8 mouse cellular contexts compared by ENCODE assay signal in genomic region chr4:63744693-63745171, GRCm38 (mm10). TPM values are rescaled to one million over a fixed set of nuclear protein-coding genes. Genes with fewer than 3 reads are reported as not detected.
A peak's percentile ranks its signal among the peaks of the same experiment; 100 is the strongest.
DNase-seq lines count a peak whose midpoint lies in the region; ATAC-seq lines count a peak whose summit lies in the region.

Tnfsf15 (minus strand) TSS chr4:63745113.

- intact Hi-C loops in heart, postnatal 10 days (cut with DNase I): no loop called here

- H3K9me3 ChIP-seq in limb, embryonic 10.5 days (replicated peaks): no peaks in the 10 kb centered on the region

- DNase-seq in layer of hippocampus, postnatal 14 days (ENCODE audit: low spot score in 2 of 2): peak; percentile 5 to 6
- DNase-seq in layer of hippocampus, adult 8-10 months (ENCODE audit: low spot score in 2 of 2): no peak
- DNase-seq in cerebellum, postnatal 25 days: peak; percentile 89 to 94
- DNase-seq in heart, postnatal 10 days: peak; percentile 71 to 83
- DNase-seq in limb, embryonic 10.5 days (ENCODE audit: low spot score): no peak
- DNase-seq in ovary, postnatal 14 days (ENCODE audit: low spot score): peak; percentile 36
- no peak for DNase-seq in spleen, postnatal 4 days (ENCODE audit: low spot score in 2 of 2)

- no peaks in the 10 kb centered on the region for H3K36me3 ChIP-seq in limb, embryonic 10.5 days

- peaks cover 26% of the 10 kb centered on the region for H3K4me1 ChIP-seq in limb, embryonic 10.5 days

- peak within 1 kb of the TSS; percentile 53; the same call in 1 of the 2 replicates for H3K27ac ChIP-seq in limb, embryonic 10.5 days

- 56% methylated on average over 8 of the region's 8 CpGs for WGBS in limb, embryonic 10.5 days

- no peaks in the 10 kb centered on the region for H3K27me3 ChIP-seq in limb, embryonic 10.5 days (ENCODE audit: low read depth, poor library complexity, severe bottlenecking)

- ATAC-seq in frontal cortex, adult (ENCODE audit: low TSS enrichment): no peak

- no peak within 1 kb of the TSS for H3K4me3 ChIP-seq in limb, embryonic 10.5 days

RNA-seq across cellular contexts. Expression of gene Tnfsf15, which starts in this region (rescaled TPM):
- total RNA-seq in layer of hippocampus, postnatal 14 days (2021): not detected
- not detected for total RNA-seq in layer of hippocampus, adult 8-10 months (2022)
- not detected for total RNA-seq in heart, postnatal 10 days (2021)
- polyA plus RNA-seq in limb, embryonic 10.5 days (2016; fragmentation: Nextera tagmentation; extraction: Ambion mirVana): not detected in 2 replicates

Comparison
In these comparisons a context has a peak if more than half of its experiments do, and no peak if none do; other contexts are left out.
1. Peak in DNase-seq in layer of hippocampus, postnatal 14 days; RNA of the gene not detected or under 1 TPM.
2. Peak in DNase-seq in heart, postnatal 10 days; RNA of the gene not detected or under 1 TPM.
3. DNase-seq: peak in cerebellum, postnatal 25 days (2 of 2) and ovary, postnatal 14 days (single experiment); none in layer of hippocampus, adult 8-10 months (0 of 2), limb, embryonic 10.5 days (single experiment) and spleen, postnatal 4 days (0 of 2).